In the genomic region with DNA sequence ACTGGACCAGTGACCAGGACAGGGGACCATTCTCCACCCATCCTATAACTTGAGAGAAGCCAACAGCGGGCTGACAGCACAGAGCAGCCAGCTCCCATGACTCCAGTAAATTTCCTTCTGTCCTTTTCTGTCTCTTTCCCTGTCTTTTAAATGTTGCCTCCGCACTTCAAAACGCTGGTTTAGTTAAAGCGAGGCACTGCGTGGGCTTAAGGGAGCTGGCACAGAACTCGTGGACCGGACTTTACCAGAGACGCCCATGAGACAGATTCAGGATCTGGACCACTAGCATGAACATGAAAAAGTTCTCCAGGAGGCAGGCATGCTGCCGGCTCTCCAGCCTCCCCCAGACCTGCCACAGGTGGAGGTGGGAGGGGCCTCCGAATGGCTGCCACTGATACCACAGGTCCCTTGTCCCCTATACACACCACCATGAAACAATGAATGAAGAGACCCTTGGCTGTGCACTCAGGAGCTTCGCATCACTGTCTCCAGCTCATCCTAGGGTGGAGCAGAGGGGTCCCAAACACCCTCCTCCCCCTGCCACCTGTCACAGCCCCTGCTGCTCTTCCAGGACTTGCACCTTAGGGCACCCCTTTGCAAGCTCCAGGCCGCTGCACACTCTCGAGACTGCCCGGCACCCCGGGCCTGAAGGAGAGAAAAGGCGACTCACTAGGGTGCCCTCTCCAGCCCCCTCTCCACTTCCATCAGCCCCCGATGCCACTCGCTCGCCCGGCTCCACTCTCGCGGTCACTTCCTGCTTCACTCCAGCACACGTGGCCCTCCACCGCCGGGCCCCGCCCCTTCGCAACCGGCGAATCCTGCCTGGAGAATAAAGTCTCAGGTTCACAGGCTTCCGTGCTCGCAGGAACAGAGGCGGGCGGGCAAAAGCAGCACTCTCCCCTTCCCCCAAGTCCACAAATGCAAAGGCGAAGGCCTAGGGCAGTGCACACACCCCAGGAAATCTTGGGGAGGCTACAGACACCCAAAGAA, we compare ENCODE assay signal across 8 mouse cellular contexts. TPM values are rescaled to one million over a fixed set of nuclear protein-coding genes. Genes with fewer than 3 reads are reported as not detected.
DNase-seq lines count a peak whose midpoint lies in the region; ATAC-seq lines count a peak whose summit lies in the region.

No protein-coding gene starts in this region.

- H3K27ac ChIP-seq in heart, embryonic 14.5 days (replicated peaks in 1 of 2; ENCODE audit: control insufficient read depth in 1 of 2, insufficient read depth in 1 of 2, low read depth in 2 of 2, low read length in 2 of 2), result no peak overlapping the region
- no peak overlapping the region for H3K27ac ChIP-seq in liver, embryonic 12.5 days

- peak; percentile 59 for ATAC-seq in heart, embryonic 14.5 days (ENCODE audit: insufficient number of reproducible peaks, insufficient read depth, low FRiP score, low read depth)
- ATAC-seq in liver, embryonic 12.5 days, result peak; percentile 80

- 7% methylated on average over 34 of the region's 34 CpGs for WGBS in heart, embryonic 14.5 days
- WGBS in liver, embryonic 12.5 days (ENCODE audit: insufficient replicate concordance), result 8% methylated on average over 31 of the region's 34 CpGs

- H3K4me3 ChIP-seq in erythroblast, embryonic 14.5 days (replicated peaks), result peak overlapping the region; percentile 63
- H3K4me3 ChIP-seq in heart, embryonic 14.5 days (ENCODE audit: control insufficient read depth in 1 of 2, insufficient read depth in 1 of 2, low read depth in 1 of 2, low read length in 2 of 2), result peak overlapping the region; percentile 68
- H3K4me3 ChIP-seq in liver, embryonic 12.5 days, result peak overlapping the region; percentile 68

- H3K36me3 ChIP-seq in erythroblast, embryonic 14.5 days (ENCODE audit: control insufficient read depth), result peaks cover 4% of the 10 kb centered on the region; the same call in 1 of the 2 replicates
- H3K36me3 ChIP-seq in heart, embryonic 14.5 days (ENCODE audit: control insufficient read depth, insufficient read depth, low read length), result no peaks in the 10 kb centered on the region
- no peaks in the 10 kb centered on the region; the same call in 1 of the 2 replicates for H3K36me3 ChIP-seq in liver, embryonic 12.5 days
- H3K36me3 ChIP-seq in splenic B cell, adult 2 months (ENCODE audit: control insufficient read depth, insufficient read depth, low read length, poor library complexity, severe bottlenecking), result no peaks in the 10 kb centered on the region

- peak overlapping the region; percentile 97 for H3K4me2 ChIP-seq in heart, embryonic 14.5 days (ENCODE audit: low read length)
- H3K4me2 ChIP-seq in liver, embryonic 12.5 days, result peak overlapping the region; percentile 92

- H3K9ac ChIP-seq in heart, embryonic 14.5 days (ENCODE audit: low read length), result peak overlapping the region; percentile 78
- peak overlapping the region; percentile 69 for H3K9ac ChIP-seq in liver, embryonic 12.5 days

- DNase-seq in CD4-positive, CD25-positive, alpha-beta regulatory T cell, adult 2 months (ENCODE audit: low read depth, low spot score), result peak; percentile 92
- DNase-seq in brain, embryonic 18.5 days (ENCODE audit: low read depth, low spot score), result peak; percentile 65
- DNase-seq in kidney, postnatal 10 days, result peak; percentile 89
- peak; percentile 89 for DNase-seq in naive thymus-derived CD4-positive, alpha-beta T cell, adult 2 months (ENCODE audit: low read depth)
- peak; percentile 70 for DNase-seq in splenic B cell, adult 2 months (ENCODE audit: low read depth, low spot score)

- H3K4me1 ChIP-seq in erythroblast, embryonic 14.5 days (ENCODE audit: control insufficient read depth), result peaks cover 11% of the 10 kb centered on the region
- peaks cover 4 to 12% of the 10 kb centered on the region in 2 experiments; a peak in 3 of 4 replicates for H3K4me1 ChIP-seq in heart, embryonic 14.5 days (ENCODE audit: control insufficient read depth in 2 of 2, insufficient read depth in 2 of 2, low read length in 2 of 2)
- peaks cover 16% of the 10 kb centered on the region for H3K4me1 ChIP-seq in liver, embryonic 12.5 days

- no peaks in the 10 kb centered on the region for H3K27me3 ChIP-seq in erythroblast, embryonic 14.5 days (ENCODE audit: control insufficient read depth)
- no peaks in the 10 kb centered on the region for H3K27me3 ChIP-seq in heart, embryonic 14.5 days (ENCODE audit: control insufficient read depth, insufficient read depth, low read length)
- no peaks in the 10 kb centered on the region for H3K27me3 ChIP-seq in liver, embryonic 12.5 days (replicated peaks)
- no peaks in the 10 kb centered on the region for H3K27me3 ChIP-seq in splenic B cell, adult 2 months (ENCODE audit: control insufficient read depth, insufficient read depth, low read length, poor library complexity, severe bottlenecking)

- H3K9me3 ChIP-seq in erythroblast, embryonic 14.5 days (ENCODE audit: control insufficient read depth, low read length), result no peaks in the 10 kb centered on the region
- no peaks in the 10 kb centered on the region for H3K9me3 ChIP-seq in heart, embryonic 14.5 days (ENCODE audit: control insufficient read depth, low read length)
- H3K9me3 ChIP-seq in liver, embryonic 12.5 days (replicated peaks), result no peaks in the 10 kb centered on the region

RNA-seq across cellular contexts. Expression of a gene that starts 53.8 kb away (rescaled TPM):
- not detected in 2 replicates for polyA plus RNA-seq in erythroblast, embryonic 14.5 days (2012)
- polyA plus RNA-seq in heart, embryonic 14.5 days (2014; fragmentation: Nextera tagmentation; extraction: Ambion mirVana), result 0.18 and 0.24 TPM in 2 replicates
- polyA plus RNA-seq in liver, embryonic 12.5 days (2016; fragmentation: Nextera tagmentation; extraction: Ambion mirVana), result 2.2 and 2.7 TPM in 2 replicates
